Mouse (Mus musculus) MEL (cell line): ENCODE measurements at regions not wholly inside any gene's neighbourhood (a gene's known extent, or its start where the extent isn't known, plus 50 kb on each side); places are given as distances from the start of the nearest gene placed in this dataset.

Experiments
- DNase-seq: peaks from one replicate; pipeline ENCODE4 v3.0.0; 2011; ENCODE audit warnings: low read depth, low spot score
- H3K27ac ChIP-seq: 2 replicates; pipeline ENCODE4 v1.5.1; 2012; ENCODE audit warnings: low read depth, mild to moderate bottlenecking, control low read depth, low read length, moderate library complexity; ENCODE audit not compliant: control insufficient read depth
- H3K27me3 ChIP-seq, 2 experiments: fragments of 150-350 bp in 1 of 2; sonication (generic) in 1 of 2; 2 replicates each; pipeline ENCODE4 v1.6.1; 2012; ENCODE audit warnings: low read length in 2 of 2, mild to moderate bottlenecking in 2 of 2, improper control_type of control experiment in 1 of 2, moderate library complexity in 1 of 2; ENCODE audit not compliant: insufficient read depth in 2 of 2, control insufficient read depth in 1 of 2
- H3K36me3 ChIP-seq, 2 experiments: 2 replicates each; pipeline ENCODE4 v1.6.1; 2012 to 2014; ENCODE audit warnings: low read length in 2 of 2, improper control_type of control experiment in 1 of 2, inconsistent platforms in 1 of 2, mild to moderate bottlenecking in 1 of 2; ENCODE audit not compliant: insufficient read depth in 2 of 2, control insufficient read depth in 1 of 2
- H3K4me1 ChIP-seq, 2 experiments: fragments of 150-350 bp in 1 of 2; sonication (generic) in 1 of 2; 2 replicates each; pipeline ENCODE4 v1.6.1; 2012; ENCODE audit warnings: low read length in 2 of 2, improper control_type of control experiment in 1 of 2, mild to moderate bottlenecking in 1 of 2; ENCODE audit not compliant: insufficient read depth in 2 of 2, control insufficient read depth in 1 of 2
- H3K4me3 ChIP-seq, 2 experiments: fragments of 150-350 bp in 1 of 2; sonication (generic) in 1 of 2; 2 replicates each; pipeline ENCODE4 v1.5.1; 2012; ENCODE audit warnings: low read depth in 2 of 2, low read length in 2 of 2, mild to moderate bottlenecking in 2 of 2, moderate library complexity in 2 of 2, control low read depth in 1 of 2, improper control_type of control experiment in 1 of 2; ENCODE audit not compliant: control insufficient read depth in 1 of 2, insufficient read depth in 1 of 2
- H3K79me2 ChIP-seq: 2 replicates; pipeline ENCODE4 v1.6.1; 2012; ENCODE audit warnings: mild to moderate bottlenecking, low read length, moderate library complexity; ENCODE audit not compliant: control insufficient read depth, poor library complexity, insufficient read depth
- H3K9ac ChIP-seq: 2 replicates; pipeline ENCODE4 v1.6.1; 2012; ENCODE audit warnings: low read depth, mild to moderate bottlenecking, control low read depth, low read length, moderate library complexity; ENCODE audit not compliant: control insufficient read depth, poor library complexity, severe bottlenecking
- H3K9me3 ChIP-seq: fragments of 150-350 bp; sonication (generic); replicated peaks from 2 replicates; pipeline ENCODE4 v1.6.1; 2012; ENCODE audit warnings: mild to moderate bottlenecking, low read length, improper control_type of control experiment, moderate library complexity; ENCODE audit not compliant: insufficient read depth
- BHLHE40 ChIP-seq: IDR thresholded peaks from 2 replicates; pipeline ENCODE4 v1.6.1; 2012; ENCODE audit warnings: low read depth, mild to moderate bottlenecking, inconsistent platforms, low read length, improper control_type of control experiment, borderline replicate concordance
- CHD2 ChIP-seq: IDR thresholded peaks from 2 replicates; pipeline ENCODE4 v1.6.1; 2011; ENCODE audit warnings: low read length, improper control_type of control experiment
- CTCF ChIP-seq, 3 experiments: IDR thresholded peaks in 2 of 3; conservative IDR thresholded peaks in 1 of 3; 2 replicates each; pipeline ENCODE4 v1.5.1; 2011 to 2012; ENCODE audit warnings: low read length in 3 of 3, low read depth in 2 of 3, mild to moderate bottlenecking in 2 of 3, improper control_type of control experiment in 1 of 3, inconsistent platforms in 1 of 3, mixed read lengths in 1 of 3, moderate library complexity in 1 of 3; ENCODE audit not compliant: control insufficient read depth in 1 of 3, insufficient read depth in 1 of 3, poor library complexity in 1 of 3, severe bottlenecking in 1 of 3
- E2F4 ChIP-seq: IDR thresholded peaks from 2 replicates; pipeline ENCODE4 v1.6.1; 2011; ENCODE audit warnings: low read depth, low read length, improper control_type of control experiment, borderline replicate concordance
- ELF1 ChIP-seq: IDR thresholded peaks from 2 replicates; pipeline ENCODE4 v1.6.1; 2014; ENCODE audit warnings: low read depth, mild to moderate bottlenecking, inconsistent platforms, low read length, improper control_type of control experiment, moderate library complexity
- EP300 ChIP-seq, 2 experiments: IDR thresholded peaks; 2 replicates each; pipeline ENCODE4 v1.6.1; 2011; ENCODE audit warnings: improper control_type of control experiment in 2 of 2, low read length in 2 of 2, low read depth in 1 of 2, mild to moderate bottlenecking in 1 of 2
- ETS1 ChIP-seq: IDR thresholded peaks from 2 replicates; pipeline ENCODE4 v1.6.1; 2012; ENCODE audit warnings: low read depth, mild to moderate bottlenecking, inconsistent platforms, low read length, improper control_type of control experiment, moderate library complexity
- GATA1 ChIP-seq: IDR thresholded peaks from 2 replicates; pipeline ENCODE4 v1.6.1; 2011; ENCODE audit warnings: low read depth, low read length, improper control_type of control experiment
- MAX ChIP-seq: IDR thresholded peaks from 2 replicates; pipeline ENCODE4 v1.6.1; 2011; ENCODE audit warnings: low read length, improper control_type of control experiment
- MAZ ChIP-seq: IDR thresholded peaks from 2 replicates; pipeline ENCODE4 v1.6.1; 2012; ENCODE audit warnings: low read depth, mild to moderate bottlenecking, inconsistent platforms, low read length, improper control_type of control experiment
- MXI1 ChIP-seq: IDR thresholded peaks from 2 replicates; pipeline ENCODE4 v1.6.1; 2011; ENCODE audit warnings: mild to moderate bottlenecking, low read depth, low read length, improper control_type of control experiment
- MYB ChIP-seq: IDR thresholded peaks from 2 replicates; pipeline ENCODE4 v1.6.1; 2011; ENCODE audit warnings: mild to moderate bottlenecking, low read depth, low read length, improper control_type of control experiment
- NRF1 ChIP-seq: IDR thresholded peaks from 2 replicates; pipeline ENCODE4 v1.6.1; 2014; ENCODE audit warnings: low read depth, mild to moderate bottlenecking, inconsistent platforms, low read length, improper control_type of control experiment, moderate library complexity; ENCODE audit not compliant: poor library complexity, insufficient read depth, severe bottlenecking
- POLR2AphosphoS2 ChIP-seq: IDR thresholded peaks from 2 replicates; pipeline ENCODE4 v1.6.1; 2011; ENCODE audit warnings: low read length, improper control_type of control experiment
- RAD21 ChIP-seq: IDR thresholded peaks from 2 replicates; pipeline ENCODE4 v1.6.1; 2011; ENCODE audit warnings: mild to moderate bottlenecking, low read depth, low read length, improper control_type of control experiment
- SMC3 ChIP-seq: IDR thresholded peaks from 2 replicates; pipeline ENCODE4 v1.6.1; 2011; ENCODE audit warnings: low read depth, low read length, improper control_type of control experiment
- TCF12 ChIP-seq: IDR thresholded peaks from 2 replicates; pipeline ENCODE4 v1.6.1; 2014; ENCODE audit warnings: low read depth, mild to moderate bottlenecking, inconsistent platforms, low read length, improper control_type of control experiment, moderate library complexity
- UBTF ChIP-seq: IDR thresholded peaks from 2 replicates; pipeline ENCODE4 v1.6.1; 2012; ENCODE audit warnings: low read depth, mild to moderate bottlenecking, inconsistent platforms, low read length, improper control_type of control experiment, moderate library complexity, borderline replicate concordance; ENCODE audit not compliant: insufficient read depth
- USF2 ChIP-seq, 2 experiments: IDR thresholded peaks; 2 replicates each; pipeline ENCODE4 v1.6.1; 2011 to 2012; ENCODE audit warnings: improper control_type of control experiment in 2 of 2, low read length in 2 of 2, borderline replicate concordance in 1 of 2, inconsistent platforms in 1 of 2, low read depth in 1 of 2, mild to moderate bottlenecking in 1 of 2; ENCODE audit not compliant: insufficient read depth in 1 of 2
- ZKSCAN1 ChIP-seq: IDR thresholded peaks from 2 replicates; pipeline ENCODE4 v1.6.1; 2012; ENCODE audit warnings: low read depth, mild to moderate bottlenecking, inconsistent platforms, low read length, improper control_type of control experiment, moderate library complexity

DNA sequence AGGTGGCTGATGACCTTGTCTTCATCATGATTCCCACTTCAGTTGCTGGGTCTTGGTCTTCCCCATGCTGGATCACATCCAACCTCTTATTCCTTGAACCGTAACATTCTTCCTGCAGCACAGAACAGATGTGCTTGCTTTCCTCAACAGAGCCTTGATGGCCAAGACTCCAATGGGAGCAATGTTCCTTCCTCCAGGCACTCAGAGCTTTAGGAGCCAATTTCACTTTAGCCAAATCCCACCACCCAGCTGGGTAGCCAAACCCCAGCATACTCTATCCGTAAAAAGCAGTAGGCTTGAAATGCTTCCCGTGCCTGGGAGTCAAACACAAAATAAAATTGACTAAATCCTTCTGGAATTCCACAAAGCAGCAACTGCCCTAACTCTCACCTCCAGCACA, 86.8 kb upstream of the Vgll2 start:
- H3K27ac ChIP-seq: no peak overlapping the region
- no peaks in the 10 kb centered on the region for H3K9me3 ChIP-seq
- DNase-seq: no peak
- H3K4me1 ChIP-seq: no peaks in the 10 kb centered on the region
- H3K9ac ChIP-seq: no peak overlapping the region
- TF ChIP-seq MAX (no peak), MXI1 (no peak), USF2 (IDR thresholded peaks at IDR 0.05; ENCODE audit: borderline replicate concordance in 1 of 2, insufficient read depth in 1 of 2, low read depth in 1 of 2, low read length in 2 of 2) (no peak), CTCF (IDR thresholded peaks at IDR 0.05 in 2 of 3, conservative IDR thresholded peaks at IDR 0.05 in 1 of 3; ENCODE audit: control insufficient read depth in 1 of 3, insufficient read depth in 1 of 3, low read depth in 2 of 3, low read length in 3 of 3, poor library complexity in 1 of 3, severe bottlenecking in 1 of 3) (no peak), ELF1 (no peak), UBTF (no peak), EP300 (IDR thresholded peaks at IDR 0.05; ENCODE audit: low read depth in 1 of 2, low read length in 2 of 2) (no peak), MAZ (no peak), GATA1 (no peak), BHLHE40 (no peak)
- H3K79me2 ChIP-seq: no peaks in the 10 kb centered on the region
- H3K27me3 ChIP-seq: no peaks in the 10 kb centered on the region
- no peaks in the 10 kb centered on the region for H3K36me3 ChIP-seq
- H3K4me3 ChIP-seq: no peak overlapping the region

DNA sequence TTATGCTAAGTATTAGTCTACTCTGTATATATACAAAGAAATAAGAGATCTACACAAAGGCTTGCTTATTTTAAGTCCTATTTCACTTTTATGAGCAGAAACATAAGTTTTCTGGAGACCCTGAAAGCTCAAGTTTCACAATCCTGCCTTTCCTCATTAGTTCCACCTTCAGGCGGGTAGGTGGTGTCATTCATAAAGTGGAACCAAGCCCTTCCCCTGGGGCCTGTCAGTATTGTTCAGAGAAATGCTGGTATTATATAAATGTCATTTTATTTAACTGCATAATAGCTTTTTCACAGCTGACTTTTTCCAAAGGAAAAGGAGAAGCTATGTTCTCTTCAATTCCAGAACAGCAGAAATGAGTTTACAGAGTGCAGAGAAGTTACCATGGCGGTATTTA, 81.1 kb upstream of the Vgll2 start:
- H3K4me1 ChIP-seq: no peaks in the 10 kb centered on the region
- H3K9ac ChIP-seq: no peak overlapping the region
- no peak overlapping the region for H3K4me3 ChIP-seq
- no peaks in the 10 kb centered on the region for H3K9me3 ChIP-seq
- H3K27ac ChIP-seq: no peak overlapping the region
- DNase-seq: no peak
- H3K36me3 ChIP-seq: no peaks in the 10 kb centered on the region
- TF ChIP-seq ZKSCAN1 (no peak), POLR2AphosphoS2 (no peak), RAD21 (no peak), EP300 (IDR thresholded peaks at IDR 0.05; ENCODE audit: low read depth in 1 of 2, low read length in 2 of 2) (no peak)
- H3K27me3 ChIP-seq: no peaks in the 10 kb centered on the region
- H3K79me2 ChIP-seq: no peaks in the 10 kb centered on the region

DNA sequence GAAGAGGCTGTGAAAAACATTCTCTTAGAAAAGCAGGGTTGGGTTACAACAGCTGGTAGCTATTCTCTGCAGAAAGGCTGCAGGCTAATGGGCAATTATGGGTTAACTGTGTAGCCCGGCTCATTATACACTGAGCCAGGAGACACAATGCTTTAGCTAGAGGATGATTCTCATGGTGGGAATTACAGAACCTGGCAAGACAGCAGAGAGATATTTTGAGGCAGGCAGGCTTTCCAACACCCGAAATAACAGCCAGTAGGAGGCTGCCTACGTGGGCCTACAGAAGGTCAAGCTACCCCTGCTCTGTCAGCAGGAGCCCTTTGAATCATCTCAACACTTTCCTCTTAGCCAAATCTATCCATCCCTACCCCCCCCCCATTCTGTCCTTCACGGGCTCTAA, 76.6 kb upstream of the Vgll2 start:
- Histone ChIP-seq H3K9ac (no peak overlapping the region), H3K9me3 (no peaks in the 10 kb centered on the region; the same call in 1 of the 2 replicates), H3K36me3 (no peaks in the 10 kb centered on the region), H3K4me1 (no peaks in the 10 kb centered on the region), H3K79me2 (no peaks in the 10 kb centered on the region), H3K4me3 (no peak overlapping the region), H3K27me3 (no peaks in the 10 kb centered on the region), H3K27ac (no peak overlapping the region)
- TF ChIP-seq E2F4: no peak
- no peak for TF ChIP-seq MAX
- TF ChIP-seq MYB: no peak
- no peak for TF ChIP-seq CHD2
- TF ChIP-seq RAD21: no peak
- no peak for TF ChIP-seq TCF12
- TF ChIP-seq MAZ: no peak
- TF ChIP-seq ETS1: no peak
- TF ChIP-seq SMC3: no peak
- TF ChIP-seq NRF1: no peak
- no peak for DNase-seq
